Mouse (Mus musculus): ENCODE results near the gene Cxcl9. TPM values are rescaled to one million over a fixed set of nuclear protein-coding genes. Genes with fewer than 3 reads are reported as not detected.

Cxcl9 gene
- not detected in 2 replicates for polyA plus RNA-seq (2016; fragmentation: Nextera tagmentation; extraction: Ambion mirVana)

DNA sequence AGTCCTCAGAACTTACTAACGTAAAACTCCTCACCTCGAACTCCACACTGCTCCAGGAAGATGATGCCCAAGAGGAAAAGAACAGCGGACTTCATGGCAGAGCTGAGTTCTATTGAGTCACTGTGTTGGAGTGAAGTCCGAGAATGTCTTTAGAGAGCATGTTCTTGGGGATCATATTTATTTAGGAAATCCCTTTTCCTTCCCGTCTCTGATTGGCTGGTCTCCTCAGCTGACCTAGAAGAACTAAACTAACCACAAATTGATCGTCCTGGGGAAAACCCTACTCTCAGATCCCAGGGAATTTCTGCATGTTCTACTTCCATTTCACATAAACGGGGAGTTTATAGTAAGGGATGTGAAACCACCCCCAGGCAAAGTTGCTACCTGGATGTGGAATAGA, at the start of gene Cxcl9:
Cxcl9 (minus strand) TSS at position 151 of the 400 bp plus-strand sequence.
- Histone ChIP-seq H3K36me3 (no peaks in the 10 kb centered on the region), H3K4me3 (replicated peaks) (no peak within 1 kb of the TSS), H3K4me1 (replicated peaks) (no peaks in the 10 kb centered on the region), H3K9me3 (no peaks in the 10 kb centered on the region), H3K27me3 (no peaks in the 10 kb centered on the region), H3K27ac (no peak within 1 kb of the TSS), H3K4me2 (no peak within 1 kb of the TSS), H3K9ac (replicated peaks) (no peak within 1 kb of the TSS)
- 73% methylated on average over 7 of the region's 7 CpGs for WGBS
- ATAC-seq (ENCODE audit: insufficient number of reproducible peaks, insufficient read depth, low FRiP score, low TSS enrichment, low read depth): no peak

DNA sequence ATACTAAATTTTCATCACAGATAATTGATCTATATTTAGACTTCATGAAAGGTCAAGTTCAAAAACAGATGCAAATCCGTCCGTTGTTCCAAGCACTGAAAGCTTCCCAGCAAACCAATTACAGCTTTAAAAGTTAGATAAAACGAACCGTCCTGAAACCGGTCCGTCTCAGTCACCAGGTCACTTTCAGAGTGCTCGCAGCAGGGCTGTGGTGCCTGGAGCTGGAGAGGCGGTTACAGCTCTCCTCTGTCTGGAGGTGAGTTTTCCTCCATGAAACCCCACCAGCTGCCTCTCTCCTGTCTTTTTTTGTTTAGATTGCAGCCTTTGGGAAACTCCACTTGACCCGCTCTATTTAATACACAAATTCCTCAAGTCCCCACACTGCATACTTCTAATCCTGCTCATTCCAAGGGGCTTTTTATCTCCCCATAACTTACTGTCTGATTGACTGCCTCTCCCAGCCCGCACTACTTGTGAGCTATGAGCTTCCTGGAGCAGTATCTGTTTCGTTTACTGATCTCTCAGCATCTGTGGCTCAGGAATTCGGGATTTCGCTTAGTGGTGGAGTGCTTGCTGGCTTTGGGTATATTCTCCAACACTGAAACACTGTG, 49.0 kb upstream of the Cxcl9 start:
- H3K4me3 ChIP-seq (replicated peaks): no peak overlapping the region
- H3K4me2 ChIP-seq: no peak overlapping the region
- no peak overlapping the region for H3K9ac ChIP-seq (replicated peaks)
- H3K27ac ChIP-seq: peak overlapping the region; percentile 29; the same call in 1 of the 2 replicates
- ATAC-seq (ENCODE audit: insufficient number of reproducible peaks, insufficient read depth, low FRiP score, low TSS enrichment, low read depth): no peak
- H3K9me3 ChIP-seq: no peaks in the 10 kb centered on the region
- 33% methylated on average over 13 of the region's 13 CpGs for WGBS
- H3K36me3 ChIP-seq: no peaks in the 10 kb centered on the region
- H3K27me3 ChIP-seq: peaks cover 4% of the 10 kb centered on the region; the same call in 1 of the 2 replicates
- peaks cover 31% of the 10 kb centered on the region for H3K4me1 ChIP-seq (replicated peaks)

DNA sequence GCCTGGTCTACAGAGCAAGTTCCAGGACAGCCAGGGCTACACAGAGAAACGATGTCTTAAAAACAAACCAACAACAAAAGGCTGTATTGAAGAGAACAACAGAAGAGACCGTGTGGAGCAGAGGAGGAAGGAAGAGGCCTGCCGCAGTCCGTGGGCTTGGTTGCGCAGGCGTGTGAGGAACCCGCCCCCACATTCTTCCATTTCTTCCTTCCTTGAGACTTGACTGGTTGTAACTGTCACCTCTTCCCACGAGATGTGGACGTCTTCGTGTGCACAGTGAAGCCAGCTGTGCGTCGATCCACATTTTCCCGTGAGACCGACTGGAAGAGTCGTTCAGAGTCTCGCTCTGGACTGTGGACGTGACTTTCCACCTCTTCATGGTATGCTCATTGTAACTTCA, 47.5 kb upstream of the Cxcl9 start:
- Histone ChIP-seq H3K9me3 (no peaks in the 10 kb centered on the region), H3K27me3 (peaks cover 4% of the 10 kb centered on the region; the same call in 1 of the 2 replicates), H3K9ac (replicated peaks) (no peak overlapping the region), H3K4me2 (no peak overlapping the region), H3K4me1 (replicated peaks) (peaks cover 31% of the 10 kb centered on the region), H3K4me3 (replicated peaks) (no peak overlapping the region), H3K27ac (no peak overlapping the region), H3K36me3 (no peaks in the 10 kb centered on the region)
- ATAC-seq (ENCODE audit: insufficient number of reproducible peaks, insufficient read depth, low FRiP score, low TSS enrichment, low read depth): no peak
- WGBS: 92% methylated on average over 17 of the region's 17 CpGs

DNA sequence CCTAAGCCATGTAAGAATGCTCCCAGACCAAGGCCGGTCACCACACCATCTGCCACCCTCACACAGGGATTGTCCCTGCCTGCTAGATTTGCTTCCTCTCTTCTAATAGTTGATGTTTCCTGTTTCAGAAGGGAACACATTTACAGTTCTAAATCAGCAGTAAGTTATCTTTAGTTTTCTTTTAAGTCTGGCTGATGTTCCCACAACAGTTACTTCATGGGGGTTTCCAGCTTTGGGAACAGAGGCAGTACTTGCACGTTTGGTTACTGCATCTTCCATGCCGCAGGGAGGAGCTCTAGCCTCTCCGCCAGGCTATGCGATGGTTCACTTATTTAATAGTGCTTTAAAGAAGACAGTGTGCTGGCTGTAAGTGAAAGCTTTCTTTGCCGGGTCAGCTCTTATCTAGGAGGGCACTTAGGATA, 46.9 kb upstream of the Cxcl9 start:
- peaks cover 4% of the 10 kb centered on the region; the same call in 1 of the 2 replicates for H3K27me3 ChIP-seq
- H3K9me3 ChIP-seq: no peaks in the 10 kb centered on the region
- H3K36me3 ChIP-seq: no peaks in the 10 kb centered on the region
- ATAC-seq (ENCODE audit: insufficient number of reproducible peaks, insufficient read depth, low FRiP score, low TSS enrichment, low read depth): no peak
- H3K4me2 ChIP-seq: no peak overlapping the region
- no peak overlapping the region for H3K27ac ChIP-seq
- H3K9ac ChIP-seq (replicated peaks): no peak overlapping the region
- no peak overlapping the region for H3K4me3 ChIP-seq (replicated peaks)
- H3K4me1 ChIP-seq (replicated peaks): peaks cover 31% of the 10 kb centered on the region
- WGBS: 57% methylated on average over 6 of the region's 6 CpGs

DNA sequence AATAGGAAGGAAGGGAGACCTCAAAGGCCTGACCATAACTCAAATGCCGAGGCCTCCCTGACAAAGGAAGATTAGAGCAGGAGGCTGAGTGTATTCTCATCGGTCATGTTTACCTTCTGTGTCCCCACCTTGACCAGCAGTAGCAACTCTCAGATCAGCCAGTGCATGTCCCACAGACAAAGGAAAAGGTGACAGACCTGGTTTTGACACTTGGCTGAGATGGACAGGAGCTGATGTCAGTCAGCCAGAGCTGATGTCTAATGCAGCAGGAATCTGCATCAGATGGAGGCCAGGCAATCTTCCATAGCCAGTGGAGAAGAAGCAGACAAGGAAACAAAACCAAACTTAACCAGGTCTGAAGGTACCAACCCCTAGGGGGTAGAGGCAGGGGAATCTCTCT, 44.7 kb upstream of the Cxcl9 start:
- 63% methylated on average over 2 of the region's 2 CpGs for WGBS
- no peaks in the 10 kb centered on the region for H3K36me3 ChIP-seq
- no peaks in the 10 kb centered on the region for H3K9me3 ChIP-seq
- H3K4me1 ChIP-seq (replicated peaks): peaks cover 24% of the 10 kb centered on the region
- ATAC-seq (ENCODE audit: insufficient number of reproducible peaks, insufficient read depth, low FRiP score, low TSS enrichment, low read depth): no peak
- peaks cover 4% of the 10 kb centered on the region; the same call in 1 of the 2 replicates for H3K27me3 ChIP-seq
- no peak overlapping the region for H3K4me3 ChIP-seq (replicated peaks)
- no peak overlapping the region for H3K4me2 ChIP-seq
- no peak overlapping the region for H3K9ac ChIP-seq (replicated peaks)
- no peak overlapping the region for H3K27ac ChIP-seq

DNA sequence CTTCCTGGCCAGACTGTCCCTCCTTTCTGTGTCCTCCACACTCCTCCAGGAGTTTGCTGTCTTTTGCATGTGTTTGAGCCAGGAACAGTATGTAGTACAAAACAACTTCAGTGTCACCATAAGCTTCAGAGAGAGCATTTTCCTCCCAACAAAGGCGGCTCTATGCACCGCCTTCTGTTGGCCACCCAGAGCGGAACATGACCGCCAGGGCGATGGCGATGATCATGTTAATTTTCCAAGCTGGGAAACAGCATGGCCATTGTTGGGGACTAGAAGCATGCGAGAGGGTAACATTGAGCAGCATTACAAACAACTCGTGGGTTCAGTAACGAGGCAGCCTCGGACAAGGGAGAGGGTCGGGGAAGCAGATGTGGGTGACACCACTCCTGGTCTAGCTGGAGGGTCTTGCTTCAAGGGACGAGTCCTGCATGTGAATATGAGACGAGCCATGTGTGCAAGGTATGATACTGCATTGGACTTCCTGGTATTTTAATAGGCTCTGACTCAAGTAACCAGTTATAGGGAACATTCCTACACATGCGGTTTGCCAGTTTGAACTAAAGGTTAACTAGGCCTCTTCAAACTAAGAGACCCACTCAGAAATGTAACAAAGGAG, 43.6 kb upstream of the Cxcl9 start:
- no peak for ATAC-seq (ENCODE audit: insufficient number of reproducible peaks, insufficient read depth, low FRiP score, low TSS enrichment, low read depth)
- Histone ChIP-seq H3K36me3 (no peaks in the 10 kb centered on the region), H3K27ac (peak overlapping the region; percentile 74), H3K4me1 (replicated peaks) (peaks cover 14% of the 10 kb centered on the region), H3K27me3 (peaks cover 4% of the 10 kb centered on the region; the same call in 1 of the 2 replicates), H3K4me2 (no peak overlapping the region), H3K9ac (replicated peaks) (no peak overlapping the region), H3K4me3 (replicated peaks) (no peak overlapping the region), H3K9me3 (no peaks in the 10 kb centered on the region)
- 70% methylated on average over 14 of the region's 14 CpGs for WGBS

DNA sequence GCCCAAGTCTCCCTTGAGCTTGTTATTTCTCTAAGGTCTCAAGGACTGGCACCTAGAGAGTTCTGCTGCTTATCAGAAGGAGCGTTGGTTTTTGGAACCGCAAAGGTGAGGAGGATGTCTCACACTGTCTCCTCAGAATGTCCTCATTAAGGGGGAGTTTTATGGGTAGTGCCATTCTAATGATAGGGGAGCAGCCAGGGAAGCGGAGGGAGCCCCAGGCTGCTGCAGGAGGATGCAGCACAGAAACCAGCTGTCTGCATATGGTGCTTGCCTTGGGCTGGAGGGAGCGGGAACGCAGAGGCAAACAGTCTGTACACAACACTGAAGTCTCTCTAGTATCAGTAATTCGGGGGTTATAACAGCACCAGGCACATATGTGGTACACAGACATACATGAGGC, 43.0 kb upstream of the Cxcl9 start:
- H3K27ac ChIP-seq: peak overlapping the region; percentile 74
- 67% methylated on average over 6 of the region's 6 CpGs for WGBS
- H3K36me3 ChIP-seq: no peaks in the 10 kb centered on the region

DNA sequence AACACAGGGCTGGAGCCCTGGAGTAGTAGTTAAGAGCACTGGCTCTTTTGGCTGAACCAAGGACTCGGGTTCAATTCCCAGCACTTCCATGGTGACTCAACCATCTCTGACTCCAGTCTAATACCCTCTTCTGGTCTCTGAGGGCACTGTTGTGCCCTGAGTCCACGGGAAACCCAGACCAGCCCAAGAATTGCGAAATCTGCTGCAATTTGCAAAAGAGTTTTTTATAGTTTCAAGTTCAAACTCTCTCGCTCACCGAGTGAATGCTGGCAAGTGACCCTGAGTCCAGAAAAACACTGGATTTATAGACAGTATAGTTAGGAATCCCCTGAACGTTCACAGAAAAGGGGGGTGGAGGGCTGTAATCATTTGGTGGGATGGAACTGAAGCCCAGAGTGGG, 42.5 kb upstream of the Cxcl9 start:
- ATAC-seq (ENCODE audit: insufficient number of reproducible peaks, insufficient read depth, low FRiP score, low TSS enrichment, low read depth): no peak
- Histone ChIP-seq H3K4me1 (replicated peaks) (peaks cover 9% of the 10 kb centered on the region; the same call in 1 of the 2 replicates), H3K4me3 (replicated peaks) (no peak overlapping the region), H3K36me3 (no peaks in the 10 kb centered on the region), H3K9me3 (no peaks in the 10 kb centered on the region), H3K4me2 (no peak overlapping the region), H3K27me3 (peaks cover 2% of the 10 kb centered on the region; the same call in 1 of the 2 replicates), H3K27ac (peak overlapping the region; percentile 74; the same call in 1 of the 2 replicates), H3K9ac (replicated peaks) (no peak overlapping the region)
- WGBS: 71% methylated on average over 6 of the region's 6 CpGs

More for the DNA sequence above, 43.0 kb upstream of the Cxcl9 start:
- H3K4me3 ChIP-seq (replicated peaks): no peak overlapping the region
- peaks cover 4% of the 10 kb centered on the region; the same call in 1 of the 2 replicates for H3K27me3 ChIP-seq
- peaks cover 9% of the 10 kb centered on the region; the same call in 1 of the 2 replicates for H3K4me1 ChIP-seq (replicated peaks)
- H3K4me2 ChIP-seq: no peak overlapping the region
- H3K9me3 ChIP-seq: no peaks in the 10 kb centered on the region
- no peak for ATAC-seq (ENCODE audit: insufficient number of reproducible peaks, insufficient read depth, low FRiP score, low TSS enrichment, low read depth)
- H3K9ac ChIP-seq (replicated peaks): no peak overlapping the region

DNA sequence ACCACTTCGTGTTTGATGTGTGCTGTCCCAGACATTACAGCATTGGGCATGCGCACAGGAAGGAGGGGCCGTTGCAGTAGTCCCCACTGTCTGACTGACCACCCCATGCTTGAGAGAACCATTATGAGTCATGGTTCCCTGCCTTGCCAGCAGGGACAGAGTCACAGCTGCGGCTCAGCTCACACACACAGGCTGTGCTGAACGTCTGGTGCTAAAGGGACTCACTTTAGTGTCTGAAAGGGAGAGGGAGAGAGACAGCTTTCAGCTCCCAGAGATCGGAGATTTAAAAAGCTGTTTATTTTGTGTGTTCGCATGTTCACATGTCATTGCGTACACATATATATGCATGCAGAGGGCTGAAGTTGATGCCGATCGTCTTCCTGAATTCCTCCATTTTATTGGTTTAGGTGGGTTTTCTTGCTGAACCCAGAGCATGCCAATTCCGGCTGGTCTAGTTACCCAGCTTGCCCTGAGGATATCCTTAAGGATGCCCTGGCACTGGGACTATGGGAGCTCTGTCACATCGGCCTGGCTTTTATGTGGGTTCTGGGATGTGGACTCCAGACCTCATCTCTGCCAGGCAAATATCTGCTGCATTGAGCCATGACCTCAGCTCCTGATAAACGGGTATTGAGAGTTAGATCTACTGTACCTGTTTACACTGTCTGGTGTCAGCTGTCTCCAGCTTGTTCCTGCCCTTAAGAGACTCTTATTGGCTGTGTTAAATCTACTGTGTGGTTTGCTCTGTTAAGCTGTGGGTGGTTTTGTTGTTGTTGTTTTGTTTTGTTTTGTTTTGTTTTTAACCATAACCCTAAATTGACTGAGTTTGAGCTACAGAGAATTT, 41.5 kb upstream of the Cxcl9 start:
- Histone ChIP-seq H3K9me3 (no peaks in the 10 kb centered on the region), H3K27ac (no peak overlapping the region)

DNA sequence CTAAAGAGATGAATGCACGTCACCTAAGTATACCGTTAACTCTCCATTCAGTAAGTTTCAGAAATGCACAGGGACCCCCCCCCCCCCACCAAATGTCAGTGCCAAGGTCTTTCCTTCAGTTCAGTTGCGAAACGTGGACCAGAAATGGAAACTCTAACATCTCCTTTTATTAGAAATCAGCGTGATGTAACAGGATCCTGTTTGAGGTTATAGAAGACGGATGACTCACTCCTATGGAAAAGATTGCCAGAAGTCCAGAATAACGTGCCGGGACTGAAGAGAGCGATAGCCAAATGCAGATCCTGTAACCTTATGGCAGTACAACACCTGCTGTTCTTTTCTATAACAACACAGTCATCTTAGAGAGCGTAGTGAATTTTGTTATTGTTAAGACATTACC, 40.5 kb upstream of the Cxcl9 start:
- WGBS: 76% methylated on average over 10 of the region's 10 CpGs
- H3K36me3 ChIP-seq: no peaks in the 10 kb centered on the region
- H3K9me3 ChIP-seq: no peaks in the 10 kb centered on the region
- no peak for ATAC-seq (ENCODE audit: insufficient number of reproducible peaks, insufficient read depth, low FRiP score, low TSS enrichment, low read depth)
- H3K4me1 ChIP-seq (replicated peaks): peaks cover 9% of the 10 kb centered on the region; the same call in 1 of the 2 replicates
- H3K4me2 ChIP-seq: no peak overlapping the region
- H3K9ac ChIP-seq (replicated peaks): no peak overlapping the region
- 0 out of 2 replicates have a peak, but pooled peaks cover 4% of the 10 kb centered on the region for H3K27me3 ChIP-seq
- no peak overlapping the region for H3K4me3 ChIP-seq (replicated peaks)
- no peak overlapping the region for H3K27ac ChIP-seq

More for the DNA sequence above, 41.5 kb upstream of the Cxcl9 start:
- H3K4me3 ChIP-seq (replicated peaks): no peak overlapping the region
- no peaks in the 10 kb centered on the region for H3K36me3 ChIP-seq
- H3K4me1 ChIP-seq (replicated peaks): peaks cover 9% of the 10 kb centered on the region; the same call in 1 of the 2 replicates
- WGBS: 68% methylated on average over 13 of the region's 13 CpGs
- H3K4me2 ChIP-seq: no peak overlapping the region
- no peak for ATAC-seq (ENCODE audit: insufficient number of reproducible peaks, insufficient read depth, low FRiP score, low TSS enrichment, low read depth)
- 0 out of 2 replicates have a peak, but pooled peaks cover 4% of the 10 kb centered on the region for H3K27me3 ChIP-seq
- no peak overlapping the region for H3K9ac ChIP-seq (replicated peaks)

DNA sequence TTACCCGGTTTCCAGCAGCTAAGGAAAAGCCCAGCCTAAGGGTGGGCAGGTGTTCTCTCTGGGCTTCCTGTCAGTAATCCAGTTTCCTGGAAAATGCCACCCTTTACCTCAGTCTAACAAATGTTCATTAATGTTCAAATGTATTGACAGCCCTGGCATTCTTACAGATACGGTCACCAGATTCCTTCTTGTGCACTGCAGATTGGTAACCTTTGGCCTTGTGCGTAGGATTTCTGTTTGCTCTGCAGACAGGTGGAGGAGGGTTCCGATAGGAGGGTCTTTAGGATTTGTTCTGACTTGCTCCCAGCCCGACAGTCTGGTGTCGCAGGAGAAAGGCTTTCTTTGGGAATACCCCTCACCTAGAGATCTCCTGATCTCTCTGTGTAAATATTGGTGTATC, 38.7 kb upstream of the Cxcl9 start:
- Histone ChIP-seq H3K4me3 (replicated peaks) (no peak overlapping the region), H3K4me1 (replicated peaks) (peaks cover 7% of the 10 kb centered on the region; the same call in 1 of the 2 replicates), H3K27ac (no peak overlapping the region), H3K27me3 (0 out of 2 replicates have a peak, but pooled peaks cover 4% of the 10 kb centered on the region), H3K4me2 (no peak overlapping the region), H3K9me3 (no peaks in the 10 kb centered on the region), H3K36me3 (no peaks in the 10 kb centered on the region), H3K9ac (replicated peaks) (no peak overlapping the region)
- 73% methylated on average over 6 of the region's 6 CpGs for WGBS
- no peak for ATAC-seq (ENCODE audit: insufficient number of reproducible peaks, insufficient read depth, low FRiP score, low TSS enrichment, low read depth)

Data from limb, embryonic 12.5 days (tissue).